Mouse (Mus musculus): ENCODE data around the gene Pnpla7. TPM values are rescaled to one million over a fixed set of nuclear protein-coding genes. Genes with fewer than 3 reads are reported as not detected.
A peak's percentile ranks its signal among the peaks of the same experiment; 100 is the strongest.

Pnpla7 gene
- 2.2 and 3.4 TPM in 2 replicates for polyA plus RNA-seq (2015; fragmentation: Nextera tagmentation; extraction: Ambion mirVana)

GRCm38 (mm10) chr2:24975704-24976297, at the start of gene Pnpla7:
TSS of gene Pnpla7 (plus strand) at chr2:24976033.
- WGBS = 1% methylated on average over 16 of the region's 16 CpGs
- H3K9me3 ChIP-seq (ENCODE audit: control insufficient read depth, low read length) = no peaks in the 10 kb centered on the region
- peak within 1 kb of the TSS; percentile 70 for H3K4me2 ChIP-seq (ENCODE audit: low read length)
- H3K4me3 ChIP-seq (ENCODE audit: low read length) = peak within 1 kb of the TSS; percentile 79
- peak; percentile 13 for ATAC-seq
- H3K9ac ChIP-seq (ENCODE audit: low read depth, low read length) = peak within 1 kb of the TSS; percentile 85
- peak within 1 kb of the TSS; percentile 89 for H3K27ac ChIP-seq (ENCODE audit: low read depth, low read length)
- H3K36me3 ChIP-seq (ENCODE audit: control insufficient read depth, insufficient read depth, low read length) = peaks cover 13% of the 10 kb centered on the region
- H3K4me1 ChIP-seq (ENCODE audit: control insufficient read depth, insufficient read depth, low read depth, low read length) = peaks cover 20% of the 10 kb centered on the region
- H3K27me3 ChIP-seq (replicated peaks; ENCODE audit: control insufficient read depth, insufficient read depth, low read length) = no peaks in the 10 kb centered on the region

GRCm38 (mm10) chr2:24926345-24926964, 49.4 kb upstream of the Pnpla7 start:
- H3K4me1 ChIP-seq (ENCODE audit: control insufficient read depth, insufficient read depth, low read depth, low read length) = no peaks in the 10 kb centered on the region
- H3K27me3 ChIP-seq (replicated peaks; ENCODE audit: control insufficient read depth, insufficient read depth, low read length) = no peaks in the 10 kb centered on the region
- no peak overlapping the region for H3K27ac ChIP-seq (ENCODE audit: low read depth, low read length)
- 0 out of 2 replicates have a peak, but pooled peaks cover 8% of the 10 kb centered on the region for H3K36me3 ChIP-seq (ENCODE audit: control insufficient read depth, insufficient read depth, low read length)
- no peak; the same call in 1 of the 2 replicates for ATAC-seq
- no peaks in the 10 kb centered on the region for H3K9me3 ChIP-seq (ENCODE audit: control insufficient read depth, low read length)
- WGBS = 85% methylated on average over 9 of the region's 9 CpGs
- no peak overlapping the region for H3K4me3 ChIP-seq (ENCODE audit: low read length)
- no peak overlapping the region for H3K4me2 ChIP-seq (ENCODE audit: low read length)
- H3K9ac ChIP-seq (ENCODE audit: low read depth, low read length) = no peak overlapping the region

GRCm38 (mm10) chr2:24926965-24927358, 48.9 kb upstream of the Pnpla7 start:
- 82% methylated on average over 7 of the region's 7 CpGs for WGBS
- H3K9ac ChIP-seq (ENCODE audit: low read depth, low read length) = no peak overlapping the region
- H3K27me3 ChIP-seq (replicated peaks; ENCODE audit: control insufficient read depth, insufficient read depth, low read length) = no peaks in the 10 kb centered on the region
- no peaks in the 10 kb centered on the region for H3K4me1 ChIP-seq (ENCODE audit: control insufficient read depth, insufficient read depth, low read depth, low read length)
- H3K27ac ChIP-seq (ENCODE audit: low read depth, low read length) = no peak overlapping the region
- ATAC-seq = no peak
- H3K36me3 ChIP-seq (ENCODE audit: control insufficient read depth, insufficient read depth, low read length) = 0 out of 2 replicates have a peak, but pooled peaks cover 8% of the 10 kb centered on the region
- no peak overlapping the region for H3K4me3 ChIP-seq (ENCODE audit: low read length)
- no peak overlapping the region for H3K4me2 ChIP-seq (ENCODE audit: low read length)
- no peaks in the 10 kb centered on the region for H3K9me3 ChIP-seq (ENCODE audit: control insufficient read depth, low read length)

GRCm38 (mm10) chr2:24927810-24928479, 47.9 kb upstream of the Pnpla7 start:
- no peak for ATAC-seq
- whole genome bisulfite sequencing = 74% methylated on average over 4 of the region's 4 CpGs
- H3K9me3 ChIP-seq (ENCODE audit: control insufficient read depth, low read length) = no peaks in the 10 kb centered on the region
- H3K9ac ChIP-seq (ENCODE audit: low read depth, low read length) = no peak overlapping the region
- 0 out of 2 replicates have a peak, but pooled peaks cover 8% of the 10 kb centered on the region for H3K36me3 ChIP-seq (ENCODE audit: control insufficient read depth, insufficient read depth, low read length)
- H3K4me2 ChIP-seq (ENCODE audit: low read length) = no peak overlapping the region
- no peak overlapping the region for H3K4me3 ChIP-seq (ENCODE audit: low read length)
- no peak overlapping the region for H3K27ac ChIP-seq (ENCODE audit: low read depth, low read length)
- no peaks in the 10 kb centered on the region for H3K27me3 ChIP-seq (replicated peaks; ENCODE audit: control insufficient read depth, insufficient read depth, low read length)
- H3K4me1 ChIP-seq (ENCODE audit: control insufficient read depth, insufficient read depth, low read depth, low read length) = no peaks in the 10 kb centered on the region

GRCm38 (mm10) chr2:24929119-24929518, 46.7 kb upstream of the Pnpla7 start:
- H3K36me3 ChIP-seq (ENCODE audit: control insufficient read depth, insufficient read depth, low read length) = 0 out of 2 replicates have a peak, but pooled peaks cover 8% of the 10 kb centered on the region
- H3K9ac ChIP-seq (ENCODE audit: low read depth, low read length) = no peak overlapping the region
- 67% methylated on average over 2 of the region's 2 CpGs for WGBS
- no peaks in the 10 kb centered on the region for H3K9me3 ChIP-seq (ENCODE audit: control insufficient read depth, low read length)
- H3K4me3 ChIP-seq (ENCODE audit: low read length) = no peak overlapping the region
- H3K4me2 ChIP-seq (ENCODE audit: low read length) = no peak overlapping the region
- no peaks in the 10 kb centered on the region for H3K27me3 ChIP-seq (replicated peaks; ENCODE audit: control insufficient read depth, insufficient read depth, low read length)
- no peak overlapping the region for H3K27ac ChIP-seq (ENCODE audit: low read depth, low read length)
- no peak for ATAC-seq
- H3K4me1 ChIP-seq (ENCODE audit: control insufficient read depth, insufficient read depth, low read depth, low read length) = peaks cover 8% of the 10 kb centered on the region

GRCm38 (mm10) chr2:24929593-24929992, 46.2 kb upstream of the Pnpla7 start:
- 95% methylated on average over 5 of the region's 5 CpGs for WGBS
- Histone ChIP-seq H3K4me2 (ENCODE audit: low read length) (no peak overlapping the region), H3K27ac (ENCODE audit: low read depth, low read length) (no peak overlapping the region), H3K36me3 (ENCODE audit: control insufficient read depth, insufficient read depth, low read length) (0 out of 2 replicates have a peak, but pooled peaks cover 8% of the 10 kb centered on the region), H3K9me3 (ENCODE audit: control insufficient read depth, low read length) (no peaks in the 10 kb centered on the region), H3K27me3 (replicated peaks; ENCODE audit: control insufficient read depth, insufficient read depth, low read length) (no peaks in the 10 kb centered on the region), H3K4me1 (ENCODE audit: control insufficient read depth, insufficient read depth, low read depth, low read length) (peaks cover 9% of the 10 kb centered on the region), H3K9ac (ENCODE audit: low read depth, low read length) (no peak overlapping the region), H3K4me3 (ENCODE audit: low read length) (no peak overlapping the region)
- no peak for ATAC-seq

- WGBS = 4% methylated on average over 16 of the region's 19 CpGs
- ATAC-seq = no peak; the same call in 1 of the 2 replicates
- Histone ChIP-seq H3K27me3 (replicated peaks; ENCODE audit: control insufficient read depth, insufficient read depth, low read length) (no peaks in the 10 kb centered on the region), H3K9ac (ENCODE audit: low read depth, low read length) (peak overlapping the region; percentile 87), H3K36me3 (ENCODE audit: control insufficient read depth, insufficient read depth, low read length) (no peaks in the 10 kb centered on the region), H3K9me3 (ENCODE audit: control insufficient read depth, low read length) (no peaks in the 10 kb centered on the region), H3K27ac (ENCODE audit: low read depth, low read length) (peak overlapping the region; percentile 68), H3K4me1 (ENCODE audit: control insufficient read depth, insufficient read depth, low read depth, low read length) (peaks cover 12% of the 10 kb centered on the region), H3K4me3 (ENCODE audit: low read length) (peak overlapping the region; percentile 77), H3K4me2 (ENCODE audit: low read length) (peak overlapping the region; percentile 90)
Observed at GRCm38 (mm10) chr2:24934441-24934963, 41.3 kb upstream of the Pnpla7 start.

GRCm38 (mm10) chr2:24935057-24935796, 40.6 kb upstream of the Pnpla7 start, which contains the start of gene Arrdc1:
TSS of gene Arrdc1 (minus strand) at chr2:24935252.
- peak within 1 kb of the TSS; percentile 90 for H3K4me2 ChIP-seq (ENCODE audit: low read length)
- no peaks in the 10 kb centered on the region for H3K36me3 ChIP-seq (ENCODE audit: control insufficient read depth, insufficient read depth, low read length)
- H3K4me3 ChIP-seq (ENCODE audit: low read length) = peak within 1 kb of the TSS; percentile 77
- H3K9me3 ChIP-seq (ENCODE audit: control insufficient read depth, low read length) = no peaks in the 10 kb centered on the region
- peak within 1 kb of the TSS; percentile 87 for H3K9ac ChIP-seq (ENCODE audit: low read depth, low read length)
- no peaks in the 10 kb centered on the region for H3K27me3 ChIP-seq (replicated peaks; ENCODE audit: control insufficient read depth, insufficient read depth, low read length)
- 1% methylated on average over 49 of the region's 49 CpGs for WGBS
- H3K4me1 ChIP-seq (ENCODE audit: control insufficient read depth, insufficient read depth, low read depth, low read length) = peaks cover 12% of the 10 kb centered on the region
- H3K27ac ChIP-seq (ENCODE audit: low read depth, low read length) = peak within 1 kb of the TSS; percentile 68
- peak; percentile 93 for ATAC-seq
